Mouse (Mus musculus): ENCODE data around the gene Erap1. TPM values are rescaled to one million over a fixed set of nuclear protein-coding genes. Genes with fewer than 3 reads are reported as not detected.

Erap1 gene
- 8.7 and 16.4 TPM in 2 replicates for polyA plus RNA-seq (2012; rRNA removed)

DNA sequence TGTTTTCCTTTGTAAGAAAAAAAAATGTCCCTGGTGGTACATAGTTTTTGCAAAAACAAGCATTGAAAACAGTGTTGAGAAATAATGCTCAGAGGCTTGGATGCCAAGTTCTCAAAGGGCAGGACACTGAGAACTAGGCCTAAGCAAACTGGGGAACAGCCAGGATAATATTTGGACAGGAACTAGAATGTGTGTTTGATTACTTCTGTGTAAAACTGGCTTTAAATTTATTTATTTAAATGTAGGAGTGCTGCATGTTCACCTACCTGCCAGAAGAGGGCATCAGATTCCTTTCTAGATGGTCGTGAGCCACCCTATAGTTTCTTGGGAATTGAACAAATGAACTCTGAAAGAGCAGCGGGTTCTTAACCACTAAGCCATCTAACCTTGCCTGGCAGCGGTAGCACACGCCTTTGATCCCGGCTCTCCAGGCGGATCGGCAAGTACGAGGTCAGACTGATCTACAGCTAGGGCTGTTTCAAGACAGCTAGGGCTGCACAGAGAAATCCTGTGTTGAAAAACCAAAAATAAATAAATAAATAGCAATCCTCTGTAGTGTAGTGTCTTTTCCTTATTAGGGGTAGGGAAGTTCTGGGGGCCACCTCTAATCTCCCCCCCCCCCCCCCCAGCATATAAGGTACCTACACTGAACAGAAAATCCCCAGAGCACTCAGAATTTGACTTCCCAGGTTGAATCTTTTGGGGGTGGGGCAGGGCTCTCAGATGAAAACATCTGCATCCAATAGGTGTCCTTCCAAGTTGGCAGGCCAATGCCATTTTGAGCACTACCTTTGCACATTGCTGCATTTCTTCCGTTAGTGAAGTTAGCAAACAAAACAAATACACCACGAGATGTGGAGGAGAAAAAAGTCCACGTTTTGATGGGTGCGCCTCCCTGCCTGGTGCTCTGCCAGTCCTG lies at the start of gene Erap1:
Gene Erap1, plus strand, starts transcription at position 776 of the 919 bp plus-strand sequence.

Other genes with a start within 250 kb of the Erap1 start
- 0.03 and 0.17 TPM in 2 replicates for gene Zfp72, start 248.7 kb upstream of the Erap1 start, polyA plus RNA-seq (2012; rRNA removed)
- 30.7 and 30.9 TPM in 2 replicates for gene Ftl1-ps1, start 239.9 kb upstream of the Erap1 start, polyA plus RNA-seq (2012; rRNA removed)
- gene Zfp825, start 145.6 kb upstream of the Erap1 start, polyA plus RNA-seq (2012; rRNA removed): 0.47 TPM in 1 of 2 replicates, not detected in the other
- 2.6 and 2.7 TPM in 2 replicates for gene Cast, start 169.2 kb downstream of the Erap1 start, polyA plus RNA-seq (2012; rRNA removed)

Data from ovary, adult 2 months (tissue).